Mouse (Mus musculus) lung, postnatal 25 days (tissue): ENCODE data around the gene Plscr5.
"Not testable (repeated sequence)": the region's sequence is repeated elsewhere in the genome, so short reads cannot be mapped to it uniquely, and the experiment has no call there.

Experiments
- DNase-seq: peaks from one replicate; pipeline ENCODE4 v3.0.0; 2022; ENCODE audit warnings: low spot score

Plscr5 gene

GRCm38 (mm10) chr9:92192636-92193035 is at the start of gene Plscr5:
Gene Plscr5, plus strand, starts transcription at chr9:92192936.
- not testable (repeated sequence) for DNase-seq

- DNase-seq, result peak; percentile 23
Measured at GRCm38 (mm10) chr9:92147555-92148248, 45.0 kb upstream of the Plscr5 start.

DNA sequence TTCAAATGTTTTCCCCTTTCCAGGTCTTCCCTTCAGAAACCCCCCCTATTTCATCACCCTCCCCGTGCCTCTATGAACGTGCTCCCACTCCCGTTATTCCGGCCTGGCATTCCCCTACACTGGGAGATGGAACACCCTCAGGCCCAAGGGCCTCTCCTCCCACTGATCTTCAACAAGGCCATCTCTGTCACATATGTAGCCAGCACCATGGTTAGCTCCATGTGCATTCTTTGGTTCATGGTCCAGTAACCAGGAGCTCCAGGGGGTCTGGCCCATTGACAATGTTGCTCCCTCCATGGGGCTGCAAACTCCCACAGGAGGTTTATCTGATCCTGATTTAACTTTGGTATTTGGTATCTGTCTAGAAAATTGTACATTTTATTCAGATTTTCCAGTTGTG is 30.5 kb upstream of the Plscr5 start:
- DNase-seq, result no peak

- no peak for DNase-seq
Measured at GRCm38 (mm10) chr9:92173318-92173985, 19.3 kb upstream of the Plscr5 start.

DNA sequence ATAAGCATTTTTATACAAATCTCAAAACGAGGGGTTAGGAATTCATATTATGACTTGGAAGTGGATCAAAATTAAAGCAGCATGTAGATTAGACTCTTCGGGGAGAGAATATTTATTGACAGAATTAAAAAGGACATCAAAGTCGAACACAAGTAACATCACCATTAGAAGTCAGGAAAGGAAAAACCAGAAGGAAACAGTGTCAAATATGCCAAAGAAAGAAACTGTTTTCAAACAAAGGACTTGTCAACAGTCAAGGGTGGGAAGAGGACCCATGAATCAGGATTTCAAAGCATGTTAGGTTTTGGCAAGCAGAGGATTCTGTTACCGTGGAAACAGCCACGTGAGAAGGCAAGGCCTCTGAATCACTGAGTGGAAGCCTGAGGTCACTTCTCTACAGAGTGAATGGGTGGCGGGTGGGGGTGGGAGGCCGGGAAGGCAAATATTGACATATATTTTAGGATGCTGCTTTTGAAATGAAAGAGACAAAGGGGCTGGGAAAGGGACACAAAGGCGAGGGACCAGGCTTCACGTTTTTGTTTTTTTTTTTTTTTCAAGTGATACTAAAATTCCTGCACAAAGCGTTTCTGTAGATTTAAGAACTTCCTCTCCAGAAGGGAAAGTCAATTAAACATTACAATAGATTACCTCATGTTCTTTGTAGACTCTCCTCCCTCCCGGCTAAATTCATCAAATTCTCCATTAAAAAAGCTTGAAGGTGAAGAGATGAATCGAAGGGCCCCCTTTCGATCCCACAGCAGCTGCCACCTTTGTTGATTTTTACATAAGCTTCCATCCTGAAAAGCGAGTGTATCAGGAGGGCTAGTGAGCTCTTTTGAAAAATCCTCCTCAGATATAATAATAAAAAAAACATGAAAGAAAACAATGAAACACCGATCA is 18.3 kb upstream of the Plscr5 start:
- DNase-seq, result no peak

DNA sequence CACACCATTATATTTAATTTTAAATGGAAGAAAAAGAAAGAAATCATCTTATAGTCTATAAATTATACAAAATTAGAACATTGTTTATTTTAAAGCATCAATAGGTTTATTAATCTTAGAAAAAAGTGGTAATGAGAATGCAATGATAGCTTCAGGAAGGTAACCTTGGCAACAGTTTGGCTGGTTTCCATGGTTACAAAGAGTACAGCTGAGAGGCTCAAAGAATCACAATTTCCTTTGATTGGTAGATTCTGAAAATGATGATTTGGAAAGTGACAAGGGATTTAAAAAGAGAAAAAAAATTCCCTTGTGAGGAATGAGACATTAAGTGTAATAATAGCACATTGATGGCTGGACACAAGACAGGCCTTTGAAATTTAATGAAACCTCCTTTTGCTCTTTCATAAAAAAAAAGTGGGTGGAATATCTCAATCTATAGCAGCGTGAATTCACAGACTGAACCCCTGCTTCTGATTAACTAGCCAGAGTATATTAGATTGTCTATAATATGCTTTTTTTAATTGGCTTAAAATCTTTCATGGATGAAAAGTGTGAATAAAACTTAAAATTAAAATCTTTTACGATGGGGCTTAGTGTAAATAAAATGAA is 13.8 kb upstream of the Plscr5 start:
- no peak for DNase-seq

DNA sequence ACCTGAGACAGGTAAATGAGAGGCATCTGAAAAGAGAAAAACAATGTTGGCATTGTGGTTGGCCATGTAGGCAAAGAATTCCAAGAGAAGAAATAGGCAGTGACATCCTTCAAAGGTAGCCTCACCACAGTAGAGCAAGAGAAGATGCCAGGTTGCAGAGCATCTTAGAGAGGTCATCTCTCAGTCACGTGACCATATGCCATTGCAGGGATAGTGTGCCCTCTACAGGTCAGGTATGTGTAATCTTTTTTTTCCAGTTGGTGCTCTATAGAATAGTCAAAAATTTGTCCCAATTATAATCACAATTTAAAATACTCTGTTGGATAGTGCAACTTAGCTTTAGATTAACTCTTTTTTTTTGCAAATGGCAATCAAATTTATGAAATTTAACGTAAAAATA is 1.4 kb upstream of the Plscr5 start:
- no peak for DNase-seq

DNA sequence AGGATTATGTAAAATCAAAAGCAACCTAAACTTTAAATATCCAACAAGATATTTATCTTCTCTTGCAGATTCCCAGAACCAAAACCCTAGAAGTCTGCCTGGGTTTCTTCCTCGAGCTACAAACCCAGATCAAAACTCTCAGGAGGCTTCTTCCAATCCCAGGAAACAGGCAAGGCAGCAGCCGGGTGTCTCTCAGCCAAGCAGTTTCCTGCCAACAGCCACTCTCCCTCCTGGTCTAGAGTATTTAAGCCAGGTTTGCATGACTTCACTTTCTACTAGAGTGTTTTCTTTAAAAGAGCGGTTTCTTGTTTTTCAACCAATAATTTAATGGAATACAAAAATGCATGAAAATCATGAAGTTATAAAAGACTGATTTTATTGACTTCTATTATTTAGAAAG is 5.7 kb downstream of the Plscr5 start:
- no peak for DNase-seq

- DNase-seq, result no peak
Measured at GRCm38 (mm10) chr9:92199564-92199963, 6.8 kb downstream of the Plscr5 start.

DNA sequence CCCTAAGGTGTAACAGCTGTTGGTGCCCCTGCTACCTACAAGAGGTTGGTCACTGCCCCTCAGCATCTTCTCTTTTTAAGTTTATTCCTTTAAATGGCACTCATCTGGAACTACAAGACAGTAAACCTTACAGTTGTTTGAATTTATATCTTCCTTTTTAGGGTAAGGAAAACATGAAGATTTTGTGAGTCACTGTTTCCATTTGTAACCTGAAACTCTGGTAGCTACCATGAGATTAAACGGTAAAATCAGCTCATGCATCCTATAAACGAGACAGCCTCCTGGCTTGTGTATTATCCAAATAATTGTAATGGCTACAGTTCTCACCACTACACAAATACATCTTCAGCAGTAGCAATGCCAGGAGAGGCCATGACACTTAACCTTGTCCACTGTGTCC is 11.7 kb downstream of the Plscr5 start:
- no peak for DNase-seq

DNA sequence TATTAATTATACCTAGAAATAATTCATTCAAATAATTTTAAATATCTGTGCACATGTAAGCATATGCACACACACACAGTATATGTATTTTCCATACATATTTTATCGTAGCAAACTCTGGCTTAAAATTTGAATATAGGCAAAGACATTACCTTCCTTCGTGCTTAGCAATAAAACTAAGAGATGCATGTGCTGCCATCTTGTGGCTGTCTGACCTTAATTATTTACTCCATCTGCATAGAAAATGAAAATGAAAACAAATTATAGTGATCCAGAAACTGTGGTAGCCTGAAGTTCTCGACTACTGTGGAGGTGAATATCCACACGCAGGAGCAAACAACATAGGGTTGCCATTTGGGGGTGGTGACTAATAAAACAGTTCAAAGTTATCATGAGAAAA is 14.6 kb downstream of the Plscr5 start:
- DNase-seq, result peak; percentile 63

- no peak for DNase-seq
Measured at GRCm38 (mm10) chr9:92207757-92208156, 15.0 kb downstream of the Plscr5 start.

GRCm38 (mm10) chr9:92209850-92210249 is 17.1 kb downstream of the Plscr5 start:
- no peak for DNase-seq

DNA sequence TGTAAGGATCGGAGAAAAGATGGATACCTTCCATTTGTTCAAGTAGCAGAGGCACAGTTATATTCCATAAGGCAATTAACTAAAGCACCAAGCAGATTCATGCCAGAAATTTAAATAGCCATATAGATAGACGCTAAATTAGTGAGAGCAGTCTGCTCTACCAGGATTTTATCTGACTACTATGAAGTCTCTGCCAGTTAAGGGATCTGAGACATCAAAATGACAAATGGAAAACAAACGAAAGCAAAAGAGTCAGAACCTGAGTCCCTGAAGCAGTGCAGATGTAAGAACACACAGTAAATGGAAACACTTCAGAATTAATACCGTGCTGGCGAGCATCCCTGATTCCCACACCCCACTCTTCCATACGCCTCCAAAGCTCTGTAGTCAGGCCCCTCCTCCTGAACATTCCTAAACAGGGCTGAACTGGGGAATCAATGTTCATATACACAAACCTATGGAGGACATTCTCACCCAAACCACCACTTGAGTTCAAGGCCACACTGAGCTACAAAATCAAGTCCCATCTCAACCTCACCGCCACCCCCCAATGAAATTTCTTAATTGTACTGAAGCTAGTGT is 17.7 kb downstream of the Plscr5 start:
- DNase-seq, result peak; percentile 38

DNA sequence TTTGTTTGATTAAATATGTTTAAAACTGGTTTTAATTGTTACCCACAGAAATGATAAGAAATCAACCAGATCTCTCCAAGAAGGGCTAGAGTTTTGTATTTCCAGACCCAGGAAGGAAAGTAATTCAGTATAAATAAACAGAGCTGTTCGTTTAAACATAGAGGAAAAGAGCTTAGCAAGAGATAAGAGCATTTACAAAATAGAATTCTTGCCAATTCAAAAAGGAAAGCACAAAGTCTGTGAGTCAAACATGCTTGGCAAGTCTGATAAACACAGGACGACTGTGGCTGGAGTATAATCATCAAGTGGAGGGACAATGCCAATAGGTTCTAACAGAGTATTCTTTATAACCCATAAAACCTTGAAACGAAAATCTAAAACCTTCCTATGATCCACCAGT is 18.3 kb downstream of the Plscr5 start:
- peak; percentile 50 for DNase-seq

DNA sequence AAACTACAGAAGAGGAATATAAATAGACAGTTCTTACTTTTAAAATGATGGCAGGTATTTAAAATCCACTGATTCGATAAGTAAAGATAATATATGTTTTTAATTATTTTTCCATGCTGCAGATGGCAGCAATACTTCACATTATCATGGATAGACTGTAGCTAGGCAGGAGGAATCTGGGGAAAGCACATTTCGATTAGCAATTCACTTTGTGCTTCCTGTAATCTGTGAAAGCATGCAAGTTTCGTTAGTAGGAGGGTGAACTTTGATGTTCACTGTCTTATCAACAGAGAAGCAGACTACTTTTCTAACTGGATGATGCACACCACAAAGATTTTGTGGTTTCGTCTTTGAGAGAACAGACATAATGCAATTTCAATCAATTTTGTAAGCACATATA is 24.7 kb downstream of the Plscr5 start:
- peak; percentile 15 for DNase-seq

- DNase-seq, result no peak
Measured at GRCm38 (mm10) chr9:92217896-92218295, 25.2 kb downstream of the Plscr5 start.

DNA sequence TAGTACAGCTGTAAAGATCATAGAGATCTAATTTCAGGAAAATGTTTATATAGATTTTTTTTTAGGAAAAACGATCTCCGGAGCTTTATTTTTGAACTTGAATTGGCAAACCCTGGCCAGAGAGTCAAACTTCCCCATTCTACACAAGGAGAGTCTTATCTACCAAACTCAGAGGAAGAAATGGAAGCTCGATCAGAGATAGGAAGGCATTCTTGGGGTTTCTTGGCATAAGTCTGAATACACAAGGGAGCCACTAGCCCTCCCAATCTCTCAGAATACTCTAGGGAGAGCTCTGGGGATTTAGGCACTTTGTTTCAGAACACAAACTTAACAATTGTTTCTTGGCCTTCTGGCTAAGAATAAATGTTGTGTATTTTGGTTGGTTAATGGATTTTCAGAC is 27.4 kb downstream of the Plscr5 start:
- DNase-seq, result no peak

- no peak for DNase-seq
Measured at GRCm38 (mm10) chr9:92221480-92221879, 28.7 kb downstream of the Plscr5 start.

- no peak for DNase-seq
Measured at GRCm38 (mm10) chr9:92224598-92225231, 32.0 kb downstream of the Plscr5 start.

DNA sequence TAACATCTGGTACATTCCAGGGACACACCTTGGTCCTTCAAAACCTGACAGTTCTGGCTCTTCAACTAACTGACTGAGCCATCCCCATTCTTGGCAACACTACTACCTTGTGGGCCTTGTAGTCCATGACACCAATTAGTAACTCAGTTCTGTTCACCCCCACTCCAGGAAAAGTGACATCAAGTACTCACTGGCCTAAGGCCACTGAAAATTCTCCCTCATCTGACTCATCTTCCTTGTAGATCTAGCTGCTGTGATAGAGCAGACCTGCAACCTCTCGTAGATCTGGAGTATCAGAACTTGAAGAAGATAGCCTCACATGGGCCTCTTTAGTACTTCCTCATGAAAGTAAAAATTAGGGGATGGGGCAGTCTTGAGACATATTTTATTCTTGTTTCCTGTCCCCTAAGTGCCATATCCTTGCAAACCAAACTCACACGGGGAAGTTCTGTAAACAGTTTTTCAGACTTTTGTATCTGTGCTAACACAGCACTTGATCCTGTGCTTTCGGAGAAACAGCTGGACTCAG is 33.5 kb downstream of the Plscr5 start:
- DNase-seq, result no peak
